Mouse (Mus musculus) G1E (cell line): ENCODE measurements at regions not wholly inside any gene's neighbourhood (a gene's known extent, or its start where the extent isn't known, plus 50 kb on each side); places are given as distances from the start of the nearest gene placed in this dataset.

Source experiments
- CTCF ChIP-seq: IDR thresholded peaks from 2 replicates; pipeline ENCODE4 v1.5.1; 2012; ENCODE audit warnings: low read depth, low read length, inconsistent platforms, mixed read lengths
- GATA1 ChIP-seq: IDR thresholded peaks from 2 replicates; pipeline ENCODE4 v1.6.1; 2012; ENCODE audit warnings: borderline replicate concordance, low read length, inconsistent platforms, mixed read lengths
- TAL1 ChIP-seq: conservative IDR thresholded peaks from 2 replicates; pipeline ENCODE4 v1.6.1; 2012; ENCODE audit warnings: low read depth, low read length, inconsistent platforms, mixed read lengths

- TF ChIP-seq CTCF: no peak
- no peak for TF ChIP-seq TAL1
- no peak for TF ChIP-seq GATA1
Observed at GRCm38 (mm10) chr3:144324974-144325373, 120.0 kb upstream of the Lmo4 start.
